Mouse (Mus musculus) thymus, postnatal 4 days (tissue): ENCODE measurements around the gene Manba.

Experiments used
- DNase-seq: peaks from one replicate; pipeline ENCODE4 v3.0.0; 2021

The Manba gene

DNA sequence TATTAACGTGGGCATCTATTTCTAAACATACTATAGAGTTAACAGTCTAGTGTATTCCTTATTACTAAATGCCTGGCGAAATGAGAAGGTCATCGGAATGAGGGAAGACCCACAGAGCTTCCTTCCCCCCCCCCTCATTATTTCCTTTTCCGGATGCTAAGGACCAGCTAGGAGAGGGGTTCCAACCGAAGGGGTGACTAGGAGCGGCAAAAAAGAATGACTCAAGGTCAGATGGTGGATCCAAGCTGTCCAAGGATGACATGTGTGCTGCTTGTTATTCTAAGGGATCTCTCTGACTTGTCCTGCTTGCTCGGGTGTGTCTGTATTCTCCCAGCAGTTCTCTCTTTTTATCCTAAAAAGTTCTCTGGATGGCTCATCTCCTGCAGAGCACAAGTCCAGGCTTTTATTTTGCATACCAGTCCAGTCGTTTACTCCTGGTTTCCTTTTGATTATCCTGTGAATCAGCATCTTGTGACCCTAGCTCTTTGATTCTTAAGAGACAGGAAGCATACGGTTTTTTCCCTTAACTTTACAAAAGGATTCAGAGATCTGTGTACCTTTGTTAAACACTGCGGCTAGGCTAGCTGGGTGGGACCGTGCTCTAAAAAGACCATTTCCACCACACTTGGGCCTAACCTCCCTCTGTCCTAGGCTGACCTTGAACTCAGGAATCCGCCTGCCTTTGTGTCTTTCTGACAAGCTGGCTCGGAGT lies 61.0 kb downstream of the Manba start:
- DNase-seq: no peak

DNA sequence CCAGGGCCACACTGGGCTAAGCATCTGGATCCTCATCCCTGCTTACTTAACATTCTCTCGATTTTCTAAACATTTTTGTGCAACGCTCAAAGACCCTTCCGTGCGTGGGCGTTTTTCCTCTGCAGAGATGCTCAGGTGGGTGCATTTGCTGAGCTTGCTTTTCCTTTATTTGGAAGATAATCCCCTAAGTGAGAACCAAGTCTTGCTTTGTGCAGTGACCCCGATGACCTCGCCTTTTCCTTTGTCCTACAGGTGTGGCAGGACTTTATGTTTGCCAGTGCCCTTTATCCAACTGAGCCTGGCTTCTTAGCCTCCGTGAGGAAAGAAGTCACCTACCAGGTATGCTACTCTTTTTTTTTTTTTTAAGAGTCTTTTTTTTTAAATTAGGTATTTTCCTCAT lies 61.9 kb downstream of the Manba start:
- no peak for DNase-seq

DNA sequence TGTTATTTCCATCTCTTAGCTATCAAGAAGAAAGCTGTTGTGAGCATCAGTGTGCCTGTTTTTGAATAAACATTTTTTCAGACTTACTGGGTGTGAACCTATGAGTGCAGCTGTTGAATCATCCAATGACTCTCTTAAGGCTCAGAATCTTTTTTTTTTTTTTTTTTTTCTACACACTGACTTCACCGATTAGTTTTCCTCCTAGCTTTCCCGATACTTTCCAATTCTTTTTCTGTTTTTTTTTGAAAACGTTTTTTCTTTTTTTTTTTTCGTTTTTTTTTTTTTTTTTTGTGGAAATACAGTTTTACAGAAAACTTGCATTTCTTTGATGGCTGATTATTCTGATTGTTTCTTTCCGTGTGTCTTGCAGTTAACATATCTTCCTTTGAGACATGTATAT lies 67.5 kb downstream of the Manba start:
- DNase-seq: no peak

- no peak for DNase-seq
Measured at GRCm38 (mm10) chr3:135555192-135555591, 69.8 kb downstream of the Manba start.

DNA sequence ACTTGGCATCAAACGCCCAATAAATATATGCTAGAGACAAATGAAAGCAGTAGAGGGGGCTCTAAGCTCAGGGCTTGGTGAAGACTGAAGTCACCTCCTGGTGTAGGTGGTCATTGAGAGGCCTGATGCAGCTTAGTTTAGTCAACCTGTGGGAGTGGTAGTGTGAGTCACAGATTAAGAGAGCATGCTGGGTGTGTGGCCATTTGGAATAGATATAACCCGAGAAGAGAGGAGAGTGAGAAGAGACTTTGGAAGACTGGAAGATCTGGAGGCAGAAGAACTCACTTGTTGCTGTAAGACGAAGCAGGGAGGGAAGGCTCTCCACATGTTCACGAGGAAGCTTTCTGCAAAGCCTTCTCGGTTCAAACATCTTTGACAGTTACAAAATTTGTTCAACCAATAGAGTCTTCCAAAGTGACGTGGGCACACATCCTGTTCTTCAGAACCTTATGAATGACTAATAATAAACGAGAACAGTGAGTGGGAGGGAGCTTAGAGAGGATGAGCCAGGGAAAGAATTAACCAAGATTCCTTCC lies 70.7 kb downstream of the Manba start:
- DNase-seq: no peak

GRCm38 (mm10) chr3:135556851-135557662 lies 71.6 kb downstream of the Manba start:
- DNase-seq: no peak

DNA sequence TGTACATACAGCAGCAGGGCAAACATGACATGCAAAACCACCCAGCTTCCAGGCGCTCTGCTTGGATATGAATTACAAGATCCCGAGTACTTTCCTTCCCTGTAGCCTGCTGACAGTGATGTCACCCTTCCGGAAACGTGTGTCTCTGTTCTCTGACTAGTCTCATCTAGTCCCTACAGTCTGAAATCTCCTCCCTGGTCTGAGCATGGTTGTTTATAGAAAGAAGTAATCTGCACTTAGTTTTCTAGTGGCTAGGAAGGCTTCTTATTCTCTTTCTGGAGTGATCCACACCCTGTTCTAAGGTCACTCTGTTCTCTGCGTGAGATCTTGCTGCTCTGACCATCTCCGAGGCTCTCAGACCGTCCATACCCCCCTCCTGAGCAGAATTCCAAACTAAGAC lies 76.6 kb downstream of the Manba start:
- DNase-seq: no peak

DNA sequence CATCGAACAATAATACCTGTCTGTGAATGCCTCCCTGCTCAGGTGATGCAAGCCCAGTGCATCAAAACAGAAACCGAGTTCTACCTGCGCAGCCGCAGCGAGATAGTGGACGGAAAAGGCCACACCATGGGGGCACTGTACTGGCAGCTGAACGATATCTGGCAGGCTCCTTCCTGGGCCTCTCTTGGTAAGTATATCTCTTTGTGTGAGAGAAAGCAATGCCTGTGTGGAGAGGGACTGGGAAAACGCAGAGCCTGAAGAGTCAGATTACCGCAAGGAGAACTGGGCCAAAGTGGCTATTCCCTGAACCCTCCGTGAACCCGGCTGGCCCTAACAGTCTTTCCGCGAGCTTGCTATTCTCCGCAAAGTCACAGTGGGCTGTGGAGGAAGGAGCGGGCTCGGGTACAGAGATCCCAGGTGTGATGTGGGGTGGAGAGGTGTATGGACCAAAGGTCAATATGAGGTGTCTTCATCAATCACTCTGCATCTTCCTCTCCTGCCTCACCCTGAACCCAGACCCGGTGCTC lies 77.8 kb downstream of the Manba start:
- no peak for DNase-seq

GRCm38 (mm10) chr3:135564706-135565105 lies 79.3 kb downstream of the Manba start:
- no peak for DNase-seq

DNA sequence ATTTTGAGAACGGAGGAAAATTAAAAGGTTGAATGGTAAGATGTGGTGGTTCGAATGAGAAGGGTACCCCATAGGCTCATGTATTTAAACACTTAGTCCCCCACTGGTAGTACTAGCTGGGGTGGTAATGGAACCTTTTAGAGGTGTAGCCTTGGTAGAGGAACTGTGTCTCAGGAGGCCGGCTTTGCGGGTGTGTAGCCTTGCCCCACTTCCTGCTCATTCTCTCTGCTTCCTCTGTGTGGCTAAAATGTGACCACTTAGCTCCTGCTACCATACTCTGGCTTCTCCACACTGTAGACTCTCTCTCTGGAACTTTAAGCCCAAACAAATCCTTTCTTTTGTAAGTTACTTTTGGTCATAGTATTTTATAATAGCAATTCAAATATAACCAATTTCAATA lies 79.9 kb downstream of the Manba start:
- DNase-seq: no peak

GRCm38 (mm10) chr3:135567888-135568287 lies 82.5 kb downstream of the Manba start:
- no peak for DNase-seq

DNA sequence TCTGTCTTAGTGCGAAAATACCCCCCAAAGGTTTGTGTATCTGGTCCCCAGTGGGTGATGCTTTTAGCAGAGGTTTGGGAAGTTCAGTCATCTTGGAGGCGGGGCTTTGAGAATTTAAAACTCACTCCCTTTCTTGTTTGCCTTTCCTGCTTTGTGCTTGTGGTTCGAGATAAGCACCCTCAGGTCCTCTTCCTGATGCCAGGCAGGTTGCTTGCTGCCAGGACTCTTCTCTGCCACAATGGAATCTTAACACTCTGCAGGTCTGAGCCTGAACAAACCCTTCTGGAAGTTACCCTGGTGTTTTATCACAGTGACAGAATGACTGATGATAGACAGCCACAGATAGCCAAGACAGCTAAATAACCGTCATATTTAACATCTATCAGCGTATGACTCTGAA lies 83.2 kb downstream of the Manba start:
- no peak for DNase-seq

DNA sequence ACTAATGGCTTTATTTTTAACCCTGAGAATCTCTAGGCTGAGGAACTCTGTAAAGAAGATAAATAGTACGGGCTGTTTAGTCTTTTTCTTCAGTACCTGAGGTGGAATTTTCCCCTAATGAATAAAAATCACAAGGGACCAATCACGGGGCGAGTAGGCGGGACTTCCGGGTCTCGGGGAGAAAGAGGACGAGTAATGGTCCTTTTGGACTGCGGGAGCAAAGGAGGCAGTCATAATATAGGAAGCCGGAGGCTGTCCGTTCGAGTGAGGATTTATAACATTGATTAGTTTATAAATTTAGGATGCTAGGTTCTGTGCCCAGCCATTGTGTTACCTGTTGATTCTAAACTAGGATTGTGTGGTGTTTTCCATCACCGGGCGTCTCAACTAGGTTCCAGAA lies 86.1 kb downstream of the Manba start:
- DNase-seq: no peak

- DNase-seq: no peak
Measured at GRCm38 (mm10) chr3:135573051-135573450, 87.6 kb downstream of the Manba start.

DNA sequence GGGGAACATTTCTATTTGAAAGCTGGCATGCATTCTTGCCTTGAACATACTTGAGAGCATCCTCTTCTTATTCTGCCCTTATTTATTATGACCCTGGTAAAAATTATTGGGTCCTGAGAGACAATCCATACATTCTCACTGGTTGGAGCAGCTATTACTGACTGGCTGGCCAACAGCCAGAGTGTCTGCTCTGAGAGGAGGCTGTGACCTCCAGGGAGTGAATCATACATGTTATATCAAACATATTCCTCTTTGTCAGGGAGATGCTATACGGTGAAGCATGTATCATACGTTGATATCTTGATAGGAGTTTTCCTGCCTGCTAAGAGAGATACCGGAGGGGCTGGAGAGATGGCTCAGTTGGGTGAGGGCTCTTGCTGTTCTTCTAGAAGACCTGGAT lies 89.7 kb downstream of the Manba start:
- no peak for DNase-seq

DNA sequence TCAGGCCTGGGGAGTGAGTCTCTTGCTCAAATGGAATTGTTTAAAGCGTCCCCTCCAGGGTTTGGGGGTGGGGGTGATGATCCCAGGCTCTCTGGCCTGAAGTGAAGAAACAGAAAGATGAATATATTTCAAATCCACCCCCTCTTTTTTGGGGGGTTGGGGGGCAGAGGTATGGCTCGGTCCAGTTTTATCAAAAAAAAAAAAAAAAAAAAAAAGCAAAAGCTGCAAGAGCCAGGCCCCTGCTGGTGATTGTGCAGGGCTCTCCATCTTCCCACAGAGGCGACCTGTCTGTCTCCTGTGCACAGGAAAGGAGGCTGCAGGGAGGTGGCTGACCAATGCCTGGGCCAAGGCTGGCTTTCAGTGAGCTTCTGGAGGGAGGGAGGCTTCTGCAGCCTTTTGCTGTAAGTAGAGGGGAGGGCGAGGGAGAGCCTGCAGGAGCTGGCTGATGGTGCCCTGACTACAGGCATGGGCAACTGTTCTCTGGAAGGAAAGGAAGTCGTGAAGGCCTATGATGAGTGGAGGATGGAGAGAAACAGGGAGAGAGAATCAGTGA lies 93.3 kb downstream of the Manba start:
- no peak for DNase-seq

DNA sequence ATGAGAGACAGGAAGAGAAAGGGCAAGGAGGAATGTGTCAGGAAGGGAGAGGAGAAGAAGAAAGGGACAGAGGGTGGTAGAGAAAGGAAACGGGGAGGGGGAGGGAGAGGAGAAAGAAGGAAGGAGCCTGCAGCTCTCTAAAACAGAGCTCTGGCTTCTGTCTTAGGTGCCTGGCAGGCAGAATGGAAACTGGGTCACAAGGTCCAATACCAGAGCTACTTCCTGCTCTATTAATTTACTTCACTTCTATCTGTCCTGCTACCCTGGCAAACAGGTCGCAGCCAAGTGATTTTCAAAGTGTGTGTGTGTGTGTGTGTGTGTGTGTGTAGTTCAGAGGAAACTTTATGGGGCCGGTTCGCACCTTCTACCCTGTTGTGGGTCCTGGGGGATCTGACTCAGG lies 93.8 kb downstream of the Manba start:
- no peak for DNase-seq

DNA sequence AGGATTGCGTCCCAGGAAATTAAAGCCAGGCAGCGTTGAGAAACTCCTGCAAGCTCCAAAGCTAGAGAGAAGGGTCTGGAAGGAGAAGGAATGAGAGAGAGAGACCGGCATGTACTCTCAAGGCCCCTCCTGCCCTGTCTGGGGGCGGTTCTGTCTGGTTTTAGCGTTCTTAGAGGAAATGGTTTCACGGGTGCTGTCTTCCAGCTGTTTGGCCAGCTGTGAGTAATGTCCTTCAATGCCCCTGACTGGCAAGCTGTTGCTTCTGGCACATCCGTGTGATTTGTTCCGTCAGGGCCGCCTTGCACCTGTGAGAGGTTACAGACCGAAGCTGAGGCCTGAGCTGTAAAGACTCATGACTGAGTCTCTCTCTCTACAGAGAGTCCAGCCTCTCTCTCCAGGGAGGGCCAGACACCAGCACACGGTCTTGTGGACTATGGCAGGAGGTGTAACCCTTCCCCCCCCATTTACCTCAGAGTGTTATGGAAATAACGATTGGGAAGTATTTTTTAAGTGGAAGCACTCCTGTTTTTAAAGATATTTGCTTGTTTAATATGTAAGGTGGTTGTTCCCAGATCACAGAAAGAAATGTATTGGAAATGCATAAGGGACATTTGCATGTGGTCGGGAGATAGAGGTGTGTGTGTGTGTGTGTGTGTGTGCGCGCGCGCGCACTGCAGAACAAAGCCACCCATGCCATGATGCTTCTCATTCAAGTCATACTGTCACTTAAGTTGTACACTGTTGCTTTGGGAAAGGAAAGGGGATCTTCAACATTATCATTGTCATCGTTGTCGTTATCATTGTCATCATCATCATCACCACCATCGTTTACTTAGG lies 95.2 kb downstream of the Manba start:
- DNase-seq: peak; percentile 41

- DNase-seq: peak; percentile 51
Measured at GRCm38 (mm10) chr3:135581606-135582117, 96.3 kb downstream of the Manba start.

DNA sequence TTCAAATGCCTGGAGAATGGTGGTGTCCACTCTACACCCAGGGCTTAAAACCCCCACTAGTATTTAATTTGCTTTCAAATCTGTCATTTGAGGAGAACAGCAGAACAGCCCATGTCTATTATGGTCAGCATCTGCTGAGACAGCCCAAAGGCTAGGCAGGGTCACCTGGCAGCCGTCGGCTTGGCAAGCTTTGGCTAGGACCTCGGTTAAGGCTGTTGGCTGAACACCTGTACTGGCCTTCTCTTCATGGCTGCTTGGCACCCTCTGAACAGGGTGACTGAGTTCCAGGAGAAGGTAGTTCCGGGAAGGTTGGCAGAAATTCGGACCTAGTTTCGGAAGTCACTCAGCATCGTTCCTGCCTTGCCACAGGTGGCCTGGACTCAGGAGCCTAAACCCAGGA lies 96.8 kb downstream of the Manba start:
- no peak for DNase-seq

DNA sequence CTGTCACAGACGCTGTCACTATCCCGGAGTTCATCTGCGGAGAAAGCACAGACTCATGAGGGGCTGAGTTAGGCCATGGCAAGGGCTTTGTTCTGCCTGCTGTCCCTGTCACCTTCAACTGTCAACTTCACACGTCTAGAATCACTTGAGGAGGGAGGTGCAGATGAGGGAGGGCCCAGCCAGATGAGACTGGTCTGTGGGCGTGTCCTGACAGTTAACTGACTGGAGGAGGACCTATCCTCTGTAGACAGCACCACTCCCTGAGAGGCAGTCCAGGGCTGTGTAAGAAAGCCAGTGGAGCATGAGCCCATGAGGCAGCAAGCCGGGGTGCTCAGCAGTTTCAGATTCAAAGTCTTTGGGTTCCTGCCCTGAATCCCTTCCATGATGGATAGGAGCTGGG lies 100.1 kb downstream of the Manba start:
- no peak for DNase-seq

DNA sequence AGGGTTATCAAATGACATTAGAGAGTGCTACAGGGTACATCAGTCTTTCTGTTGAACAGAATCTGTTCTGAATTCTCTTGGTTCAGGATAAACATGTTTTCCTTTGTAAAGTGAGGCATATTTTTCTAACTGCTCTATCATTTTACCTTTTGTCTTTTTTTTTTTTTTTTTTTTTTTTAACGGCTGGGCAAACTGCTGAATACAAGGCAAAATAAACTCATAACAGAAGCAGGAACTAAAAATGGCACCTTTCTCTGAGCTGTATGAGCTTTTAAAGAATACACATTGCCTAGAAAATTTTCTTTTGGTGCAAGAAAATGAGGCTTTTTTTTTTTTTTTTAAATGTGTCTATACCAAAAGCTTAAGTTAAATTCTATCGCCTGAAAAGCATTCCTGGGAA lies 100.6 kb downstream of the Manba start:
- no peak for DNase-seq

- no peak for DNase-seq
Measured at GRCm38 (mm10) chr3:135586471-135586880, 101.1 kb downstream of the Manba start.
